Mouse (Mus musculus) kidney, adult 10 weeks (tissue): ENCODE data around the gene Fam243. TPM values are rescaled to one million over a fixed set of nuclear protein-coding genes. Genes with fewer than 3 reads are reported as not detected.

Experiments used
- polyA plus RNA-seq: library from polyadenylated mRNA; stranded (reverse); fragments of 350-450 nt; fragmentation: Illumina TruSeq; extraction: RNeasy Lipid Tissue Mini Kit (QIAGEN cat#74804); gene quantifications from one replicate; pipeline ENCODE4 v1.2.3, GENCODE M21; 2014; ENCODE audit warnings: low read depth, low replicate concordance

Fam243 gene
- polyA plus RNA-seq: 0.89 TPM

DNA sequence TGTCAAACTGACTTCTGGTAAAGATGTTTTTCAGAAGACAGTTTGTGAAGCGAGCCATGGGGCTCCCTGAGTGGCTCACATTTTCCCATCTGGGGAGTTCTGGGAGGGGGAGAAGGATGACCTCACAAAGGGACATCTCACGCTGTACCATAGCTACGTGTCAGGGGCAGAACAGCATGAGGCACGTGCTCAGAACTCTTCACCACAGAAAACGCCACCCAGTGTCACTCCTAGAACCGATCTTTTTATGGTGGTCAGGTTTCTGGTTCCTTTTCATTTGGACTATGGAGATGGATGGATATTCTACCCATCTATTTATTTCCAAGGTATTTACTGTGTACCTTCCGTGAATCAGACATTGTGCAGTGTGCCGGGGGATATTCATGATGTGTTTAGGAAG is at the start of gene Fam243:
Gene Fam243, minus strand, starts transcription at position 101 of the 400 bp plus-strand sequence.

DNA sequence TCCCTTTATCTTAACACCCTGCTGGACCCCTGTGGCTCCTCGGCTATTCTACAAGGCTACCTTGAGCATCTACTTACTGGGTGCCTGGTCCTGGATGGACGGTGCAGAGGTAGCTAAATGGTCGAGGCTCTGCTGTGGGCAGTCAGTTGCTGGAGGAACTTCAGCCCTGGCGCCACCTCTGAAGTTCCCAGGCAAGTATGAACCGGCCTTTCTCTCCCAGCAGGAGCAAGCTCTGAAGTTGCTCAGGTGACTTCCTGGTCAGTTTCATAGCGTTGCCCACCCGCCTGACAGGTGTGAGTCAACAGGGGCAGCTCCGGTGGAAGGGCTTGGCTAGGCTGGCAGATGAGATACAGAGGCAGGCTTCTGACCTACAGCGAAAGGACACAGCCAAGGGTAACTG is 38.0 kb upstream of the Fam243 start, which contains the start of gene Kcne1:
Gene Kcne1, minus strand, starts transcription at position 240 of the 400 bp plus-strand sequence.

DNA sequence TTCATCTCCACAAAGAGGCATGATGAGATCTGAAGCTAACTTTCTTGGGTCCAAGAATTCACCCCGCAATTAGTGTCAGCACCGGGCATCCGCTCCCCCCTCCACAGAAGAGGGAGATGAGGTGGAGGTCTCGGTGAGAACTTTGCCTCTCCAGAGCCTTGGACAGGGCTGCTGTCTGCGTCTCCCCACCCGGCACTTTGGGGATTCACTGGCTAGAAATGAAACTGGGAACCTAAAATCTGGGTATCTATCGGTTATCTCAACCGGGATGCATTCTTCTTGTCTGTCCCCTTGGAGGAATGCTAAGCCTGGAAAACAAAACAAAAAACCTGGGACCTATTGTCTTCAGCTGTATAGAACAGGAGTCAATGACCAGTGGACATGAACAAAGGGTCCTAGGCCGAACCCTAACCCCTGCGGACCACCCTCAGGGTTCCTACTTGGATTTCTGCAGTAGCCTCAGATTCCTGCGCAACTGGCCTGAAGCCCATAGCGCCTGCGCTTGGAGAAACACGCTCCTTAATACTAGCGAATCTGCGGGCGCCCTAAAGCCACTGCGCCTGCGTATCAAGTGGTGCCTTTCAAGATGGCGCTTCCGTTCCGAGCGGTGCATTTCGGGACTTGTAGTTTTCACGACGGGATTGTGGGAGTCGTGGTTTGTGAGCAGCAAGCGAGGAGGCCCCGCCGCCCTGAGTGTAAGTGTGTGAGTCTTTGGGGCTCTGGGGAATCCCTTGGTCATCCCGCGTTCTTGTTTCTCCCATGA is 20.4 kb downstream of the Fam243 start, which contains the start of gene Smim11:
Gene Smim11, plus strand, starts transcription at position 638 of the 763 bp plus-strand sequence.

DNA sequence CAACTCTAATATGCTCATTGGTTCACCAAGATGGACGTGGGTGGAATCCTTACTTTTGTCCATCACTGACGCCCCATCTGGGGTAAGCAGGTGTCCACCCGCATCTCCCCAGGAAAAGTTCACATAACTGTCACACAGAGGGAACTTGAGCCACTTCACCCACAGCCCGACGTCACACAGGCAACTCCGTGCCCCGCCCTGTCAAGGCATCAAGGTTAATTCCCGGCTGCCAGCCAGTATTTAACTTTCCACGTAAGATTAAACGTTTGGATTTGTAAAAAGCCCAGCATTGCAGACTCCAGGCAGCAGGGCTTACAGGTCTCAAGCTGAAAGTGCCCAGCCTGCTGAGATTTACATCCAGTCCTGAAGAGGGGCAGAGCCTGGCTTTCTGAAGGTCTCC is 29.1 kb downstream of the Fam243 start, which contains the start of gene Kcne2:
Gene Kcne2, plus strand, starts transcription at position 289 of the 400 bp plus-strand sequence.

Other genes with a start within 250 kb of the Fam243 start
- not detected for gene Kcne2, start 29.1 kb downstream of the Fam243 start, polyA plus RNA-seq
- 74.8 TPM for gene Smim11, start 20.2 kb downstream of the Fam243 start, polyA plus RNA-seq
- 5.6 TPM for gene Kcne1, start 38.0 kb upstream of the Fam243 start, polyA plus RNA-seq
- gene Rcan1, start 149.4 kb upstream of the Fam243 start, polyA plus RNA-seq: 38.7 TPM
- gene Clic6, start 164.3 kb upstream of the Fam243 start, polyA plus RNA-seq: 3.7 TPM